17 mouse cellular contexts compared by ENCODE assay signal in the genomic region with DNA sequence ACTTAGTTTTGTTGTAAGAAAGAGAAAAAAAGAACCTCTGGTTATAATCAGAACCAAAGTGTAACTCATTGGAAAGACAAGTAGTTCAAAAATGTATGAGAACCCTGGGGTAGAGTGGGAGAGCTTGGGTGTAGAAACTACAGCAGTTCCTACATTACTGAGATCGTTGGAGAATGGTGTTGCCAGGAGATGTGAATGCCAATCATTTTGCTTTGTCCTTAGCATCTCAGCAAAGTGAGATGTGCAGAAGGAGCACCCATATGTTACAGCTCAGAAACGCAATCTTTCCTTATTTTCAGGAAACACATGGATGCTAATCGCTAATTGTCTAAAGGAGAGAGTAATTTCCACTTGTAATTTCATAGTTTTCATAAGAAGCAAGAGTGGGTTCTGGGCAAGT.
DNase-seq lines count a peak whose midpoint lies in the region; TF ChIP-seq lines count a peak whose summit lies in the region.
"Had no signal": no experiment of that assay in that cellular context is flagged by ENCODE, and none has a peak within 500 bp of the region (broad histone marks: within the 10 kb centered on the region; RNA-seq: fewer than 3 reads in every experiment).

No protein-coding gene starts in this region.

- H3K27ac ChIP-seq in layer of hippocampus, adult 2 months = peak overlapping the region; percentile 55; the same call in 1 of the 2 replicates
- H3K27ac ChIP-seq: gastrocnemius, adult 2 months; heart, embryonic 13.5 days had no signal

- DNase-seq in cerebellum, postnatal 10 days = peak; percentile 25 to 52
- DNase-seq in cerebellum, adult 18-20 months = no peak
- peak; percentile 27 to 71 for DNase-seq in layer of hippocampus, adult 2 months (ENCODE audit: low spot score in 2 of 2)
- no peak for DNase-seq in layer of hippocampus, adult 9-10 months (ENCODE audit: low spot score)
- peak; percentile 36 to 65 for DNase-seq in right cerebral cortex, postnatal 10 days (ENCODE audit: low spot score in 2 of 2)
- no peak for DNase-seq in right cerebral cortex, postnatal 14 days
- DNase-seq in testis, postnatal 10 days (ENCODE audit: low spot score) = no peak
- no peak for DNase-seq in embryo, embryonic 10 days (ENCODE audit: low spot score)
- DNase-seq: gastrocnemius, adult 2 months; kidney, adult 18-20 months; kidney, postnatal 10 days; lung, adult 18-20 months; lung, postnatal 36 days; thymus, postnatal 4 days had no signal

- no peak for TF ChIP-seq CTCF in layer of hippocampus, adult 2 months (conservative IDR thresholded peaks at IDR 0.05)

- no peak overlapping the region for H3K4me3 ChIP-seq in layer of hippocampus, adult 2 months
- H3K4me3 ChIP-seq: erythroblast, embryonic 14.5 days; gastrocnemius, adult 2 months; heart, embryonic 13.5 days; myocyte had no signal

Comparison
In these comparisons a context has a peak if more than half of its experiments do, and no peak if none do; other contexts are left out.
1. DNase-seq: peak in cerebellum, postnatal 10 days (2 of 2), layer of hippocampus, adult 2 months (2 of 2) and right cerebral cortex, postnatal 10 days (2 of 2); none in cerebellum, adult 18-20 months (0 of 2), layer of hippocampus, adult 9-10 months (single experiment), right cerebral cortex, postnatal 14 days (single experiment), testis, postnatal 10 days (single experiment) and embryo, embryonic 10 days (single experiment).